Mouse (Mus musculus) brain, embryonic 14.5 days (tissue): Measurements from ENCODE around the gene Arhgef38.

ENCODE experiments used
- CTCF ChIP-seq: fragments of 200-500 bp; IDR thresholded peaks from 2 replicates; pipeline ENCODE4 v1.5.1; 2012; ENCODE audit warnings: inconsistent platforms, mild to moderate bottlenecking, moderate library complexity, borderline replicate concordance; ENCODE audit not compliant: insufficient read depth, insufficient read length; ENCODE audit errors: extremely low read depth
- POLR2A ChIP-seq: fragments of 200-500 bp; IDR thresholded peaks from 2 replicates; pipeline ENCODE4 v1.6.1; 2012; ENCODE audit warnings: mild to moderate bottlenecking, inconsistent platforms, borderline replicate concordance; ENCODE audit not compliant: poor library complexity, insufficient read depth, insufficient read length, severe bottlenecking; ENCODE audit errors: extremely low read depth

- TF ChIP-seq CTCF (no peak), POLR2A (no peak)
Measured at GRCm38 (mm10) chr3:133241916-133242315, 7.2 kb upstream of the Arhgef38 start.
